Mouse (Mus musculus) ES-E14 (cell line): ENCODE data around the gene Afg1l. TPM values are rescaled to one million over a fixed set of nuclear protein-coding genes. Genes with fewer than 3 reads are reported as not detected.

Source experiments
- DNase-seq: peaks from one replicate; pipeline ENCODE4 v3.0.0-alpha.2; 2013; ENCODE audit warnings: low read depth, low spot score
- H3K27ac ChIP-seq: 2 replicates; pipeline ENCODE4 v1.5.1; 2012; ENCODE audit warnings: low read depth, mild to moderate bottlenecking, low read length, moderate library complexity, mixed read lengths; ENCODE audit not compliant: poor library complexity, insufficient read depth, severe bottlenecking
- H3K36me3 ChIP-seq: 2 replicates; pipeline ENCODE4 v1.6.1; 2012; ENCODE audit warnings: mild to moderate bottlenecking, low read length, moderate library complexity, mixed read lengths; ENCODE audit not compliant: control insufficient read depth, poor library complexity, insufficient read depth, severe bottlenecking
- H3K4me1 ChIP-seq, 2 experiments: fragments of 150-350 bp in 1 of 2; sonication (generic) in 1 of 2; 2 replicates each; pipeline ENCODE4 v1.6.1; 2012; ENCODE audit warnings: low read length in 2 of 2, mild to moderate bottlenecking in 1 of 2, mixed read lengths in 1 of 2; ENCODE audit not compliant: control insufficient read depth in 2 of 2, insufficient read depth in 2 of 2, poor library complexity in 1 of 2
- H3K4me3 ChIP-seq, 2 experiments: fragments of 150-350 bp in 1 of 2; sonication (generic) in 1 of 2; 2 replicates each; pipeline ENCODE4 v1.5.1; 2012; ENCODE audit warnings: low read length in 2 of 2, low read depth in 1 of 2, mild to moderate bottlenecking in 1 of 2, mixed read lengths in 1 of 2; ENCODE audit not compliant: insufficient read depth in 1 of 2, poor library complexity in 1 of 2, severe bottlenecking in 1 of 2
- H3K9ac ChIP-seq: 2 replicates; pipeline ENCODE4 v1.6.1; 2012; ENCODE audit warnings: low read depth, mild to moderate bottlenecking, low read length, mixed read lengths; ENCODE audit not compliant: poor library complexity, insufficient read depth, severe bottlenecking
- H3K9me3 ChIP-seq: fragments of 150-350 bp; sonication (generic); 2 replicates; pipeline ENCODE4 v1.6.1; 2012; ENCODE audit warnings: low read depth, mild to moderate bottlenecking, low read length; ENCODE audit not compliant: control insufficient read depth, insufficient read depth
- CHD2 ChIP-seq: IDR thresholded peaks from 2 replicates; pipeline ENCODE4 v1.6.1; 2014; ENCODE audit warnings: mild to moderate bottlenecking, low read depth, low read length, inconsistent platforms
- HCFC1 ChIP-seq: IDR thresholded peaks from 2 replicates; pipeline ENCODE4 v1.6.1; 2012; ENCODE audit warnings: low read length, inconsistent platforms, borderline replicate concordance; ENCODE audit not compliant: insufficient read depth
- MAFK ChIP-seq: IDR thresholded peaks from 2 replicates; pipeline ENCODE4 v1.6.1; 2014; ENCODE audit warnings: mild to moderate bottlenecking, low read depth, low read length, inconsistent platforms; ENCODE audit not compliant: insufficient read depth
- ZC3H11A ChIP-seq: IDR thresholded peaks from 2 replicates; pipeline ENCODE4 v1.6.1; 2012; ENCODE audit warnings: low read depth, mild to moderate bottlenecking, inconsistent platforms, low read length, borderline replicate concordance
- ZNF384 ChIP-seq: IDR thresholded peaks from 2 replicates; pipeline ENCODE4 v1.6.1; 2012; ENCODE audit warnings: low read depth, low read length, inconsistent platforms
- in situ Hi-C, 2 experiments: fragments of 600-800 bp; cut with MboI; formaldehyde crosslinking; loops; one replicate each; pipeline ENCODE4 v1.15.1; 2025; ENCODE audit warnings: low sequenced_read_pairs in 2 of 2, inconsistent platforms in 1 of 2; ENCODE audit not compliant: unreplicated experiment in 2 of 2
- total RNA-seq: library from RNA; depleted of rRNA; stranded (reverse); fragments of 300-350 nt; gene quantifications from 2 replicates; pipeline ENCODE4 v1.2.3, GENCODE M21; 2012

Afg1l gene
- total RNA-seq, 1 experiment = 7.7 TPM

DNA sequence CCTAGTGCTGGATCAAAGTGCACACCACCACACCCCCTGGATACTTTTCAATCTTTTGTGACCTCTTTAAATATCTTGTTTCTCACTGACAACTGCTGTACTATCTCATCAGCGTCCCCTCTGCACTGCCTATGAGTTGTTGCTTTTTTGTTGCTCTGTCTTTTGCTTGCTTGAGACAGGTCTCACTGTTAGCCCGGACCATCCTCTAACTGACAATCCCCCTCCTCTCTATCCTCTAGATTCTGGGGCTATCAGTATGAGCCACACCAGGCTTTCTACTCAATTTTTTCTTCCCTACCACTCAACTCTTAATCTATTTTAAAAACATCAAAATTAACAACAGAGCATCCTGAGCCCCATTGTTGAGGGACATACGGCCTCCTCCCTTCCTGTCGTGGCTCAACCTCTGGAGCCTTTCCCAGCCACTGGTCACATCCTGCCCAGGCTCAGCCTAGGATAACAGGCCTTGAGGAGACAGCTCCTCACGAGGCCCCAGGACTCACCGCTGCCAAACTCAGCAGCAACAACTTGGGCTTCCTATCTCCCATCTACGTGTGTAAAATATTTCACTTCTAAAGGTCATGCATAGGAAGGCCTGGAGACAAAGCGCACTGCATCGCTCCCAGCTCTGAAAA, 20.7 kb downstream of the Afg1l start:
- Histone ChIP-seq H3K9ac (no peak overlapping the region), H3K9me3 (no peaks in the 10 kb centered on the region), H3K27ac (no peak overlapping the region), H3K4me3 (no peak overlapping the region), H3K4me1 (no peaks in the 10 kb centered on the region), H3K36me3 (peaks cover 4% of the 10 kb centered on the region; the same call in 1 of the 2 replicates)
- in situ Hi-C loops = no loop called here
- no peak for TF ChIP-seq HCFC1
- no peak for TF ChIP-seq CHD2
- TF ChIP-seq ZNF384 = no peak
- TF ChIP-seq MAFK = no peak
- no peak for TF ChIP-seq ZC3H11A
- no peak for DNase-seq

DNA sequence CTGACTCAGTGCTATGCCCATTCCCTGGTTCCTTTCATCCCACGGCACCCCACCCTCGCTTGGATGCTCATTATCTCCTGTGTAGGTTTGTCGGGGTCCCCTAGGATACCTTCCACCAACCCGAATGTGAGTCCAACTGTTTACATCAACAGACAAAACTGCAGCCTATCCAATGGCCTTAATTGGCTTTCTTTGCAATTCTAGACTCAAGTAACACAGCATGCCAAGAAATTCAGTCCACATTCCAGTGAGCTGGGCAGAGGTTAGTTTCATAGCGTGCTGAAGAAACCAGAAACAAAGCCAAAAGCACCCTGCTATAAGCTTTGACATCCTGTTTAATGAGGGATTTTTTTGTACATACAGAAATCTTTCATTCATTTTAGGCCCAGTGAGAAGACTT, 22.4 kb downstream of the Afg1l start:
- no peak for DNase-seq
- no peak overlapping the region for H3K27ac ChIP-seq
- H3K36me3 ChIP-seq = peaks cover 4% of the 10 kb centered on the region; the same call in 1 of the 2 replicates
- no peaks in the 10 kb centered on the region for H3K4me1 ChIP-seq
- in situ Hi-C loops = no loop called here
- no peak for TF ChIP-seq HCFC1
- TF ChIP-seq ZC3H11A = no peak
- TF ChIP-seq ZNF384 = no peak
- no peak for TF ChIP-seq MAFK
- no peak for TF ChIP-seq CHD2
- H3K9ac ChIP-seq = no peak overlapping the region
- H3K9me3 ChIP-seq = no peaks in the 10 kb centered on the region
- no peak overlapping the region for H3K4me3 ChIP-seq

DNA sequence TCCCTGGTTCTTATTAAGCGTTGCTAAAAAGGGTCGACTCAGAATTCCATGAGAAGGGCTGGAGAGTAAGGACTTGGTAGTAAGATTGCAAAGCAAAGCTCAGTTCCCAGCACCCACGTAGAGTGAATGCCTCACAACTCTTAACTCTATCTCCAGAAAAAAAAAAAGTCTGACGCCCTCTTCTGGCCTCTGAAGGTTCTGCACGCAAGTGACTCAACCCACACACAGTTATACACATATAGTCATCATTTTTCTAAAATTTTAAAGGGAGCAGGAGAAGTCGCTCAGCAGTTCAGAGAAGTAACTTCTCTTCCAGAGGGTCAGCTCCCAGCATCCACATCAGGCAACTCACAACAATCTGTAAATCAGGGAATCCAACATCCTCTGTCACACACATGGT, 23.7 kb downstream of the Afg1l start:
- Histone ChIP-seq H3K9ac (no peak overlapping the region), H3K4me1 (no peaks in the 10 kb centered on the region), H3K36me3 (peaks cover 2% of the 10 kb centered on the region; the same call in 1 of the 2 replicates), H3K4me3 (no peak overlapping the region), H3K27ac (no peak overlapping the region), H3K9me3 (no peaks in the 10 kb centered on the region)
- DNase-seq = no peak
- in situ Hi-C loops = no loop called here
- TF ChIP-seq ZC3H11A = no peak
- TF ChIP-seq ZNF384 = peak; percentile 64; the same call in 1 of the 2 replicates

DNA sequence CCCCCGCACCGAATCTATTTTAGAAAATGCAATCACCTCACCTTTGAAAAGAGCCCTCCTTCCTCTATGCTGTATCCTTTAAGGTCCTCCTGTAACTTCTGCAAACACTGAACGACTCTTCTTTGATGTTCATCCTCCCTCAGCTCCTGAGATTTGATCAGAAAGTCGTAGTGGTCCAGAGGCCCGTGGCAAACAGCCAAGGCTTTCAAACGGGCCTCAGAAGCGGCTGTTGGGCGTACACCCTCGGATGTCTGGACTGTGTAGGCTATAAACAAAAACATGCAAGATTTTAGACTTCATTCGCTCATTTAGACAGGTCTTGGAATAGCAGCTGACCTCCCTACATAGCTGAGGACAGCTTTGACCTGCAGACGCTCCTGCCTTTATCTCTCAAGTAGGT, 24.1 kb downstream of the Afg1l start:
- TF ChIP-seq HCFC1 (no peak), MAFK (no peak), CHD2 (no peak)
- Histone ChIP-seq H3K36me3 (peaks cover under 1% of the 10 kb centered on the region; the same call in 1 of the 2 replicates), H3K9ac (no peak overlapping the region), H3K27ac (no peak overlapping the region), H3K4me3 (no peak overlapping the region), H3K4me1 (no peaks in the 10 kb centered on the region), H3K9me3 (no peaks in the 10 kb centered on the region)
- in situ Hi-C loops = no loop called here
- DNase-seq = no peak

DNA sequence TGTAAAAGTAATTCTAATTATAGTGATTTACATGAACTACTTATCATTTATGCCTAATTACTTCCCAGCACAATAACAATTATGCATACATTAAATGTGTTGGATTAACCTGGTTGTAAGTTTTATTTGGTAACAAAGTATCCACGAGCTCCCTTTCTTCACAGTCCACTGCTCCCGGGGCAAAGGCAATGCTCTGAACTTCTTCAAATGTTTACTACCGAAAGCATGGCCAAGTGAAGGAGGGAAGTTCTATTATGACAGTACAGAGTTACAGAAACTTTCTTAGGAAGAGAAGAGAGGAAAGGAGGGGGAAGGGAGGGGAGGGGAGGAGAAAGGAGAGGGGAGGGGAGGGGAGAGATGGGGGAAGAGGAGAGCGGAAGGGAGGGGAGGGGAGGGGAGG, 28.7 kb downstream of the Afg1l start:
- no peak for TF ChIP-seq CHD2
- no peak for TF ChIP-seq ZNF384
- TF ChIP-seq MAFK = no peak
- Histone ChIP-seq H3K4me1 (no peaks in the 10 kb centered on the region), H3K9me3 (no peaks in the 10 kb centered on the region), H3K4me3 (no peak overlapping the region), H3K9ac (no peak overlapping the region), H3K27ac (no peak overlapping the region), H3K36me3 (peaks cover 4% of the 10 kb centered on the region; the same call in 1 of the 2 replicates)
- in situ Hi-C loops = no loop called here
- no peak for DNase-seq
